Mouse (Mus musculus): ENCODE measurements around the gene Gps2.

Gene Gps2

GRCm38 (mm10) chr11:69965271-69966005, 51.8 kb downstream of the Gps2 start:
- no peak for DNase-seq (ENCODE audit: low spot score in 2 of 2)

All from frontal cortex, postnatal 25 days (tissue).